Mouse (Mus musculus): ENCODE data around the gene Atf3.

- TF ChIP-seq EP300 (optimal IDR thresholded peaks at IDR 0.05) (no peak), CTCF (IDR thresholded peaks at IDR 0.05; ENCODE audit: low read depth) (no peak)
These were observed 84.9 kb downstream of the Atf3 start for GRCm38 (mm10) chr1:191132934-191133333.
